Mouse (Mus musculus): ENCODE measurements around the gene Pgpep1l. TPM values are rescaled to one million over a fixed set of nuclear protein-coding genes. Genes with fewer than 3 reads are reported as not detected.

The Pgpep1l gene
- polyA plus RNA-seq, 1 experiment: not detected

DNA sequence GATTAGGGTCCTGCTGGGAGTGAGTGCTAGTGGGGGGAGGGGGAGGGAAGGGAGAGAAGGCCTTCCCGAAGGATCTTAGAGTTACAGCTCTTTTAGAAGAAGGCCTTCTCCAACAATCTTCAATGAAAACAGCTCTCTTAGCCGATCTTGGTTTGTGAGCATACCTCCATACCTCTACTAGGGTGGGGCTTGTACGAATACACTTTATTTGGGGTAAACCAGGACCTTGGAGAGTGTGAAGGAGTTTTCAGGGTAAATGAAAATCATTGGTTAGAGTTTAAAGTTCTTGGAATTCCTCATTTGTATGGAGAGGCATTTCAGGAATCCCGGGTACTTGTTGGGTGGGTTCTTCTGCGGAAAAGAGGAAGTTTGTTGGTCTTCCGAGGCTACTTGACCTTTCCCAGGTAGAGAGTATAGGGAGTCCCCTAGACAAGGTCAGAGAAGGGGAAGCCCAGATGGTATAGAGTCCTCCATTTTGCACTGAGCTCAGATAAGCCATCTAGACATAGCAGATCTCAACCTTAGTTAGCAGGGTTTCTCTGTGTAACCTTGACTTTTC is 4.4 kb downstream of the Pgpep1l start:
- peaks cover 7% of the 10 kb centered on the region for H3K4me1 ChIP-seq (ENCODE audit: control insufficient read depth, insufficient read depth, insufficient read length, low read length)
- H3K4me3 ChIP-seq (ENCODE audit: insufficient read depth, low read depth, low read length): no peak overlapping the region
- H3K27ac ChIP-seq (replicated peaks; ENCODE audit: low read depth, low read length): no peak overlapping the region

DNA sequence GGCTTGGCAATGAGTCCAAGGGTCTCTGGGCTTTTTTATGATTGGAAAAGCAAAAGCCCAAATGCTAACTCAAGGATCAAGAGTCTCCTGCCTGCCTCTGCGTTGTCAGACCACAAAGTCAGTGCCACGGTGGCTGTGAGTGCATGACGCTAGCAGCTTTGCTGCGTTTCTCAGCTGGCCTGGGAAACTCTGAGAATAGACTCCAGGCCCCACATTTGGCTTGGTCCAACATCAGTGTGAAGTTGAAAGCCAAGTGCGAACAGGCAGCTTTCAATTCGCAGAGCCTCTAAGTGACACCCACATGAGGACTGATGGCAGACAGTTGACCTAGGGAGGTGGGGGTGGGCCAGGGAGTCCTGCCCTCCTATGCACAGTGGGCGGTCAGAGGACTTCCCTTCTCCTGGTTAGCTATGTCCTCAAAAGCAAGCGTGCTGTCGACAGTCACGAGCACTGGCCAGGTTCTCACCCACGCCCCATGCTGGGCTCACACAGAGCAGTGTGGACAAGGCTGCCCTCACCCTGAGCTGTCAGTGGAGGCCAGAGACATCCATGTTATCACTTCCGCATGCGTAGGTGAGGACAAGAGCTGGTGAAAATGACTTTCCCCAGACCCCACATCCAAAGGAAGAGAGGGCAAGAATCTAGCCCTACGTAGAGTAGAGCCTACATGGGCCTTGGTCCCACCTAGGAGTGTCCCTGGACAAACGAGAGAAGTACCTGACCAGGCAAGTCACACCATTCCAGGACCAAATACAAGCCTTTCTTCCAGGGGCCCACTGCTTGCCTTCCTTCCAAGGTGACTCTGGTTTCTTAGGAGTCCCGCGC is 5.5 kb downstream of the Pgpep1l start:
- H3K27ac ChIP-seq (replicated peaks; ENCODE audit: low read depth, low read length): no peak overlapping the region

DNA sequence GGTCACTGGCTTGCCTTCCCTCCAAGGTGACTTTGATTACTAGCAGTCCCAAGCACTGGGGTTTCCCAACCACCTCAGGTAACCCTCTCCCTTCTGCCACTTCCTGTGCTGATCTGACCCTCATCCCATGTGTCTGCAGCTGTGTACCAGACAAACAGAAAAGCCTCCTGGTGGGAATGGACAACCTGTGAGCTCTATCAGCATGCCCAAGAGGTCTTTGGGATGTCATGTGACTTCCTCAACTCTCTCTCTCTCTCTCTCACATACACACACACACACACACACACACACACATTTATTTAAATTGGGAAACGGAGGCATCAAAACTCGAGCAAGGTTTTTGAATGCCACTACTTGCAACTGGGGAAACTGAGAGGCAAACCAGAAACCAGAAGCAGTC is 6.3 kb downstream of the Pgpep1l start:
- Histone ChIP-seq H3K4me3 (ENCODE audit: insufficient read depth, low read depth, low read length) (no peak overlapping the region), H3K27ac (replicated peaks; ENCODE audit: low read depth, low read length) (no peak overlapping the region), H3K4me1 (ENCODE audit: control insufficient read depth, insufficient read depth, insufficient read length, low read length) (peaks cover under 1% of the 10 kb centered on the region; the same call in 1 of the 2 replicates)

More for the DNA sequence above, 5.5 kb downstream of the Pgpep1l start:
- no peak overlapping the region for H3K4me3 ChIP-seq (ENCODE audit: insufficient read depth, low read depth, low read length)
- H3K4me1 ChIP-seq (ENCODE audit: control insufficient read depth, insufficient read depth, insufficient read length, low read length): peaks cover 5% of the 10 kb centered on the region; the same call in 1 of the 2 replicates

DNA sequence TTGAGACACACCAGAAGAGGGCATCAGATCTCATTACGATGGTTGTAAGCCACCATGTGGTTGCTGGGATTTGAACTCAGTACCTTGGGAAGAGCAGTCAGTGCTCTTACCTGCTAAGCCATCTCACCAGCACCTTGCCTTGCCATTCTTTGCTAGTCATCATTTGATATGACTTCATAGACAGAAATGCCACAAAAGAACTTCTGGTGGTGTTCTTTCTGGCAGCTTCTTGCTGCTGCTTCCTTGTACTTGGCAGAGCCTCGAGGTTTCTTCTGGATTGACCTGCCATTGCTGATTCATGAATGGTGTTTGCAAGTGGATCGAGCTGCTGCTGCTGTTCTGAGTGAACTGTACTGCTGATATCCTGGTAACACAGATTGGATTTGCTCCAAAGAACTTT is 13.1 kb downstream of the Pgpep1l start:
- no peak overlapping the region for H3K4me3 ChIP-seq (ENCODE audit: insufficient read depth, low read depth, low read length)
- no peaks in the 10 kb centered on the region for H3K4me1 ChIP-seq (ENCODE audit: control insufficient read depth, insufficient read depth, insufficient read length, low read length)
- no peak overlapping the region for H3K27ac ChIP-seq (replicated peaks; ENCODE audit: low read depth, low read length)

DNA sequence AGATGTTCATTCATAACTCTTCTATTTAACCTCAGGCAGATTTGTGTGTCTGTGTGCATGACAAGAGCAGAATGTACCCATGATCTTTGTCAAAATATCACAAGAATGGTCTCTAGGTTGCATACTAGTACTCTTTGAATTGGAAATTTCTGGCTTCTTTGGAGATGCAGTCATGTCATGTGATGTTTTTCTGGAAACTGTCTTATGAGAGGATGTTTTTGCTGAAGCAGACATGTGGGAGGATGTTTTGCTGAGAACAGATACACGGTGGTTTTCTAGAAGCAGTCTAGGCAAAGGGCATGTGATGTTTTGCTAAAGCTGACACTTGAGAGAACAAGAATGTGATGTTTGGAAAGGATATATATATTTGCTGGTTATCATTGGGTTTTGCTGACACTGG is 13.6 kb downstream of the Pgpep1l start:
- no peak overlapping the region for H3K27ac ChIP-seq (replicated peaks; ENCODE audit: low read depth, low read length)
- H3K4me3 ChIP-seq (ENCODE audit: insufficient read depth, low read depth, low read length): no peak overlapping the region
- H3K4me1 ChIP-seq (ENCODE audit: control insufficient read depth, insufficient read depth, insufficient read length, low read length): no peaks in the 10 kb centered on the region

DNA sequence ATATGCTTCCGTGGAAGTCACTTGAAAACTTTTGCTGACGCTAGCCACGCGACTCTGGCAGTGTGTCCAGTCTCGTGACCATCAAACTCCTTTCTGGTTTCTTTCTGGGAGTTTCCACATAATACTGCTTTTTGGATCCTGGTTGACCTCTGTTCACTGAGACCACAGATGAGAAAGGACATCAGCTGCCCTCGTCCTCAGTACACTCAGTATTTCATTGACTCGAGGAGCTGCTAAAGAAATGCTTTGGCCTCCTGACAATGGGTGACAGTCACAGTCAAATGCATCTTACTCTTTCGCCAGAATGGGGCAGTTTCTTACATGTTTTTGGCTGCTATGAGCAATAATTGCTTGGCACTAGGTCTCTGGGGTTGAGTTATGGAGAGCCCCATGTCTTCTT is 17.8 kb downstream of the Pgpep1l start:
- no peaks in the 10 kb centered on the region for H3K4me1 ChIP-seq (ENCODE audit: control insufficient read depth, insufficient read depth, insufficient read length, low read length)
- no peak overlapping the region for H3K4me3 ChIP-seq (ENCODE audit: insufficient read depth, low read depth, low read length)
- no peak overlapping the region for H3K27ac ChIP-seq (replicated peaks; ENCODE audit: low read depth, low read length)

DNA sequence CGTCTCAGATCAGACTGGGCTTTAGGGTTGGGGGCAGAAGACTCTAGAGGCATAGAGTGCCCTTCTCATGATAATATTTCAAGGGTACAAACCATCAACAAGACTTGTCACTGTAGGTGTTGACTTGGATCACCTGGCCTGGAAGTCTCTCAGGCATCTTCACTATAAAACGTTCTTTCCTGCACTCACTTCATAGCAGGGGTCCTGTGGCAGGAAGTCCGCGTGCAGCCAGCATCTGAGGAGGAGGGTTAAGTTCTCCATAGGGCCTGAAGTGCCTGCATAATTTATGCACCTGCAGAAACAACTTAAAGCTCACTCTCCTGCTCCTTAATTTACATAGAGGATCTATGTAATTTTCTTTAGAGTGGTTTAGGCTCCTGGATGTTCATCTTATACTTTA is 18.4 kb downstream of the Pgpep1l start:
- no peak overlapping the region for H3K4me3 ChIP-seq (ENCODE audit: insufficient read depth, low read depth, low read length)
- H3K27ac ChIP-seq (replicated peaks; ENCODE audit: low read depth, low read length): no peak overlapping the region
- no peaks in the 10 kb centered on the region for H3K4me1 ChIP-seq (ENCODE audit: control insufficient read depth, insufficient read depth, insufficient read length, low read length)

DNA sequence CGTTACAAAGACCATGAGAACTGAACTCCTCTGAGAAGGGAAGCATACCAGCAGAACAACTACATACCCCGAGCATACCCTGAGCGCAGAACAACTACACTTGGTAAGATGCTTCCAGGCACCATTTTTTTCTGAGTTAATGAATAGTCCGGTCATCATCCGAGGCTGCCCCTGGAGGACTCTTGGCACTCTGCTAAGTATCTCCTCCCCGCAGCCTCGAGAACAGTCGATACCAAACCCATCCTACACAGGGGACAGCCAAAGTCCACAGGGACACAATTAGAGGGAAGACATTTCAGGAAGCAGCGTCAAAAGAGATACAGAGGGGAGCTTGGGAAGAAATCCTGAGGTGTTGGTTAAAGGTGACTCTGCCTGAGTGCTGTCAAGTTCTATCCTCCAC is 22.8 kb downstream of the Pgpep1l start:
- Histone ChIP-seq H3K27ac (replicated peaks; ENCODE audit: low read depth, low read length) (no peak overlapping the region), H3K4me3 (ENCODE audit: insufficient read depth, low read depth, low read length) (no peak overlapping the region), H3K4me1 (ENCODE audit: control insufficient read depth, insufficient read depth, insufficient read length, low read length) (no peaks in the 10 kb centered on the region)

DNA sequence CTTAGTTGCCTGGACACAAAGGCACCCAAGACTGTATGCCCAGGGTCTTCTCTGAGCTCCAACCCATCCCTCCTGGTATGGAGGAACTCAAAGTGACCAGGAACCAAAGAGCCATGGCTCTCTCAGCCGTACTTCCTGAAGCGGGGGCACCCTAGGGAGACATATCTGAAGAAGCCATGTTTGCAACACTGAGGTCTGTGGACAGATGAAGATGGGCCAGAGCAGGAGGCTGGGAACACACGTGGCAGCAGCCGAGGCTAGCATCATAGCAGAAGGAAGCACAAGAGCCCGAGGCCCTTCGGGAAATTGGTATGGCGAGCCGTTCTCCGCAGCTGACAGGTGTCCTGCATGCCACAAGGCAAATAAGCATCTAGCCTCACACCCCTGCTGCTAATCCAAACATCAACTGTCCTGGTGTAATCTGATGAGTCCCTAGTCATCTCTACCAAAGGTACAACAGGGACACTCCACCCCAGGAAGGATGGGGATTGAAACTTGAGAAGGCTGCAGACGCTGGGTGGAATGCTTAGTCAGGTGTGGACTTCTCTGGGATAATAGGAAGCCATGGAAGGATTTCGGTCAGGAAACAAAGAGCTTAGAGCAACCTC is 24.7 kb downstream of the Pgpep1l start:
- no peak overlapping the region for H3K4me3 ChIP-seq (ENCODE audit: insufficient read depth, low read depth, low read length)
- no peaks in the 10 kb centered on the region; the same call in 1 of the 2 replicates for H3K4me1 ChIP-seq (ENCODE audit: control insufficient read depth, insufficient read depth, insufficient read length, low read length)
- no peak overlapping the region for H3K27ac ChIP-seq (replicated peaks; ENCODE audit: low read depth, low read length)

DNA sequence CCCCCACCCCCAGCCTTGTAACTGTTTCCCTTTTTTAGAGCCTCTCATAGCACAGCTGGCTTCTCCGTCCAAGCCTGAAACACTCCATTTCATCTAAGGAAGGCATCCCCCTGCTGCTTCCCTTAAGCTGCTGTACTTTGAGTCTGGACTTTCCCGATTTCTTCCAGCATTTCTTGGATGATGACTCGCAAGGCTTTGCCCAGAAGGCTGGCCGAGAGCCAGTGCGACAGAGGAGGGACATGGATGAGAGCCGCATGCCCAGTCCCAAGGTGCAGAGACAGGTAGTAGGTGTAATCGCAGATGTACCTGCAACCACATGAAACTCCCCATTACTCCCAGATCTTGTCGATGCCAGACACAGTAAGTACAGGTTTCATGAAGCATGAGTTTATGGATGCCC is 27.2 kb downstream of the Pgpep1l start:
- Histone ChIP-seq H3K4me3 (ENCODE audit: insufficient read depth, low read depth, low read length) (no peak overlapping the region), H3K27ac (replicated peaks; ENCODE audit: low read depth, low read length) (no peak overlapping the region), H3K4me1 (ENCODE audit: control insufficient read depth, insufficient read depth, insufficient read length, low read length) (peaks cover 5% of the 10 kb centered on the region)

DNA sequence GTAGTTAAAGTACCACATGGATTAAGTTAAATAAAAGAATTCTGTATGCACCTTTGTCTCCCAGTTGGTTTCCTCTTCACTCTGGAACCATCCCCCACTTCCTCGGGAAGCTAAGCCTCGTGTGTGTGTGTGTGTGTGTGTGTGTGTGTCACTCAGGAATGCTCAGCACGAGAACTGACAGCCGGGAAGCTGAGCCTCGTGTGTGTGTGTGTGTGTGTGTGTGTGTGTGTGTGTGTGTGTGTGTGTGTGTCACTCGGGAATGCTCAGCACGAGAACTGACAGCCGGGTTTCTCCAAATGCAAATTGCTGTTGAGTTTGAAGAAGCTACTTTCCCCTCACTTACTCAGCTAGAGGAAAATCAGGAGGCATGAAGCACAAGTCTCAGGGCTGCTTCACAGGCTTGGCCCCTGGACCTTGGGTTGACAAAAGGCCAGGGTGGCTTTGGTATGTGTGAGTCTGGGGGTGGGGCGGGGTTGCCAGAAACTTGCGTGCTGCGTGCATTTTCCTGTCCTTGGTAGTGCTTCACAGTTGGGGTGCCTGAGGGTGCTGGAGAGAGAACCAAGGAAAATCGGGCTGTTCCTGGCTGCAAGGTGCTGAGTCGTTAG is 30.3 kb downstream of the Pgpep1l start:
- Histone ChIP-seq H3K4me1 (ENCODE audit: control insufficient read depth, insufficient read depth, insufficient read length, low read length) (peaks cover 5% of the 10 kb centered on the region), H3K4me3 (ENCODE audit: insufficient read depth, low read depth, low read length) (no peak overlapping the region), H3K27ac (replicated peaks; ENCODE audit: low read depth, low read length) (no peak overlapping the region)

DNA sequence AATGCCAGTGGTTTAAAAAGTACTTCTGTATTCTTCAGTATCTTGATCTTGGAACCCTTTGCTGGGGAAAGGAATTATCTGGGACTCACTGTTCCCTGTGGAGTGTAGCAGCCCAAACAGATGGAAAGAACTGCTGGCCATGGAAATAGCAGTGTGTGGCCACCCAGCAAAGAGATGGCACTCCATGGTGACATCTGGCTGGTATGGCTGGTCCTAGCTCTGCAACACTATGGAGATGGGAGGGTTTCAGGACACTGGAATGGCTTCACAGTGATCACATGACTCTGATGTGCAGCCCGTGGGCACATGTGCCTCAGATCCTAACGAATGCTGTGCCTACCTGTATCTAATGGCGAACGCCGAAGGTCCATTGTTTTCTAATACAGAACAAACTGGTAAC is 31.5 kb downstream of the Pgpep1l start:
- no peak overlapping the region for H3K27ac ChIP-seq (replicated peaks; ENCODE audit: low read depth, low read length)

DNA sequence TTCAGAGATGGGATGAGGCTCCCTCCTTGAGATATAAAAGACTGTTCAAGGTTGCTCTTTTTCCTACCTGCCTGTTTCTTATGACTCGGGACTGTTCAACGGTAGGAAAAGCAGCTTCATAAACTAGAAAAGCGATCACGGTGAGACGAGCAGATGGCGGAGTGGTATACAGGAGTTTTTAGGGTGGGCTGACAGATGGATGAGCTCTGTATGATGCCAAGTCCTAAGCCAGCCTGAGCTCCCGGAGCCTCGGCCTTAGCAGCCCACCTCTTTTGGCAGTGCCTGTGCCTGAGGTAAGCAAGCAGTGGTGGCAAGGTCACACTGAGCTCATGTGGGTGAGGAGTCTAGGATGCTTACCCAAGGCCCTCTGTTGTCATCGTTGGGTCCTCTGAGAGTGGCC is 33.2 kb downstream of the Pgpep1l start:
- peaks cover 5% of the 10 kb centered on the region for H3K4me1 ChIP-seq (ENCODE audit: control insufficient read depth, insufficient read depth, insufficient read length, low read length)
- no peak overlapping the region for H3K27ac ChIP-seq (replicated peaks; ENCODE audit: low read depth, low read length)
- no peak overlapping the region for H3K4me3 ChIP-seq (ENCODE audit: insufficient read depth, low read depth, low read length)

More for the DNA sequence above, 31.5 kb downstream of the Pgpep1l start:
- Histone ChIP-seq H3K4me3 (ENCODE audit: insufficient read depth, low read depth, low read length) (no peak overlapping the region), H3K4me1 (ENCODE audit: control insufficient read depth, insufficient read depth, insufficient read length, low read length) (peaks cover 5% of the 10 kb centered on the region)

DNA sequence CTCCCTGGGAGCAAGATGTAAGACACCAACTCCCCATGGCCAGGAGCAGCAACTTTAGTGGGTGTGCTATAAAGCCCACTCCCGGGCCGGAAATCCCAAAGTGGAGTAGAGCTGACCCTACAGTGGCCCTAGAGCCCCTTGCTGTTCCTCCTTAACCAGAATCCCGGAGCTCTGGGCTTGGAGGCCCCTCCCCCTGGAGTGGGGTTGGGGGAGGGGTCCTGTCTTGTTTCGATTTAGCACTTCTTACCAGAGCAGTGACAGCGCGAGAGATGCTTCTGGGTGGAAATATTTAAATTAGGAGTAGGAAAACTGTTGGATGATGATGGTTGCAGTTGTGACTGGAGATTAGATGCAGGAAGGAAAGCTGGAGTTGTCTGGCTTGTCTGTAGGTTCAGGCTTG is 35.5 kb downstream of the Pgpep1l start:
- H3K27ac ChIP-seq (replicated peaks; ENCODE audit: low read depth, low read length): no peak overlapping the region
- no peak overlapping the region for H3K4me3 ChIP-seq (ENCODE audit: insufficient read depth, low read depth, low read length)
- H3K4me1 ChIP-seq (ENCODE audit: control insufficient read depth, insufficient read depth, insufficient read length, low read length): no peaks in the 10 kb centered on the region

DNA sequence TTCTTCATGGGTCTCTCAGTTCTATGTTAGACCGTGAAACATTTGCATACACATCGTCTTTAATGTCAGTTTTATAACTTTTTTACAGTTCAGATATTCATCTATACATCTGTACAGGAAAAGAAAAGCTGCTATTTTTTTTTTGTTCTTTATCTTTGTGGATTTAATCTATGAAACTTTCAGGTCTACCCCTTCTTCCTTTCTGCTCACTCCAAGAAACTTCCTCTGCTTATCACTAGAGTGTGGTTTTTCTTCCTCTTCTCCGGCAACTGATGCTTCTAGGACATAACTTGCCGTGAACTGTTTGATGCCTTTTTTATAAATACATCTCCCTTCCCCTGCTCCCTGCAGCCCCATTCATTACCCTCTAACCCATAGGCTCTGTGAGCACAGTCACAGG is 36.4 kb downstream of the Pgpep1l start:
- Histone ChIP-seq H3K4me1 (ENCODE audit: control insufficient read depth, insufficient read depth, insufficient read length, low read length) (peaks cover 2% of the 10 kb centered on the region; the same call in 1 of the 2 replicates), H3K27ac (replicated peaks; ENCODE audit: low read depth, low read length) (no peak overlapping the region), H3K4me3 (ENCODE audit: insufficient read depth, low read depth, low read length) (no peak overlapping the region)
